ENCODE assay signal across 10 mouse cellular contexts in the genomic region with DNA sequence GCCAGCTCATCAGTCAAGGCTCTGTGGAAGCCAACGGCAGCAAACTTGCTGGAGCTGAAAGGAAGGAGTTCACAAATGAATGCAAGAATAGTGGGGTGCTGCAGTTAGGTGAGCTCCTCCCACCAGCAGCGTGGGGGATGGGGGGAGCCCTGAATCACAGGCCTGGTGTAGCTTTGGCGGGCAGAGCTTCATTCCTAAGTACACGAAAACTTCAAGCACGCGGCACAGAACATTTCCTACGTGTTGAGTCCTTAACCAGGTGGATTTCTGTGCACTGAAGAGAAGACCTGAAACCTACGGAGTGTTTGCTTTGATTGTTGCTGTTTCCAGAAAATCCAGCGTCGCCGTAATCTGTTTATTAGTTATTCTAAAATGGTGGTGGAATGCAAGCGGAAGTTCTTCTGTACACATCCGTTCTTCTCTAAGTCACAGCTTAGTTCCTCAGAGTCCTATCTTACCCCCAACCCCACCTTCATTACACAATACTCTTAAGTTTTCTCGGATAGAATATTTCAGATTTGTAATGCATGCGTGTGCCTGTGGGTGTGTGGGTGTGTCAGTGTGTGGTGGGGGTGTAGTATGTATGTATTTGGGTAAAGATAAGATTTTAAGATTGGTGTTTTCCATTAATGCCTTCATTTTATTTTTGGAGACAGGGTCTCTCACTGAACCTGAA. TPM values are rescaled to one million over a fixed set of nuclear protein-coding genes. Genes with fewer than 3 reads are reported as not detected.
DNase-seq lines count a peak whose midpoint lies in the region; ATAC-seq and TF ChIP-seq lines count a peak whose summit lies in the region.
"Had no signal": no experiment of that assay in that cellular context is flagged by ENCODE, and none has a peak within 500 bp of the region (broad histone marks: within the 10 kb centered on the region; RNA-seq: fewer than 3 reads in every experiment).

No protein-coding gene starts in this region.

- ATAC-seq in kidney, embryonic 14.5 days (ENCODE audit: low FRiP score, low TSS enrichment) = no peak
- no peak for ATAC-seq in forebrain, embryonic 12.5 days (ENCODE audit: low FRiP score)
- no peak for ATAC-seq in limb, embryonic 14.5 days (ENCODE audit: low FRiP score, low read depth)
- ATAC-seq in midbrain, embryonic 16.5 days = no peak
- ATAC-seq in CD4-positive, CD25-positive, alpha-beta regulatory T cell, adult 4 months = no peak
- ATAC-seq in inflammation-experienced regulatory T-cells, adult 6 months = no peak

- peaks cover 12% of the 10 kb centered on the region; the same call in 1 of the 2 replicates for H3K36me3 ChIP-seq in kidney, embryonic 14.5 days (ENCODE audit: control insufficient read depth, insufficient read depth, low read length)
- H3K36me3 ChIP-seq in kidney, adult 2 months (ENCODE audit: control insufficient read depth, insufficient read depth, low read length) = peaks cover 19% of the 10 kb centered on the region
- H3K36me3 ChIP-seq in forebrain, embryonic 12.5 days (replicated peaks) = no peaks in the 10 kb centered on the region
- H3K36me3 ChIP-seq in limb, embryonic 14.5 days (ENCODE audit: control insufficient read depth, insufficient read depth, low read length) = 0 out of 2 replicates have a peak, but pooled peaks cover 4% of the 10 kb centered on the region
- H3K36me3 ChIP-seq in midbrain, embryonic 16.5 days (ENCODE audit: control insufficient read depth, insufficient read depth, low read length) = no peaks in the 10 kb centered on the region

- H3K27ac ChIP-seq in kidney, embryonic 14.5 days (ENCODE audit: low read depth, low read length) = peak overlapping the region; percentile 59; the same call in 1 of the 2 replicates
- no peak overlapping the region for H3K27ac ChIP-seq in kidney, adult 2 months (ENCODE audit: insufficient read depth, low read depth, low read length)
- H3K27ac ChIP-seq in forebrain, embryonic 12.5 days = no peak overlapping the region
- no peak overlapping the region for H3K27ac ChIP-seq in limb, embryonic 14.5 days (replicated peaks; ENCODE audit: low read depth, low read length)
- no peak overlapping the region for H3K27ac ChIP-seq in midbrain, embryonic 16.5 days (ENCODE audit: low read length)

- no peak overlapping the region; the same call in 1 of the 2 replicates for H3K4me3 ChIP-seq in kidney, embryonic 14.5 days (ENCODE audit: low read length)
- H3K4me3 ChIP-seq in kidney, adult 2 months (ENCODE audit: insufficient read depth, low read depth, low read length) = no peak overlapping the region
- no peak overlapping the region; the same call in 1 of the 2 replicates for H3K4me3 ChIP-seq in forebrain, embryonic 12.5 days (replicated peaks)
- H3K4me3 ChIP-seq in limb, embryonic 14.5 days (replicated peaks; ENCODE audit: low read length) = no peak overlapping the region
- H3K4me3 ChIP-seq in midbrain, embryonic 16.5 days (ENCODE audit: low read depth, low read length) = peak overlapping the region; percentile 24

- peak overlapping the region; percentile 27; the same call in 1 of the 2 replicates for H3K4me2 ChIP-seq in kidney, embryonic 14.5 days (replicated peaks; ENCODE audit: low read depth, low read length)
- peak overlapping the region; percentile 35 for H3K4me2 ChIP-seq in forebrain, embryonic 12.5 days
- H3K4me2 ChIP-seq in limb, embryonic 14.5 days (replicated peaks; ENCODE audit: low read depth, low read length, severe bottlenecking) = 0 out of 2 replicates have a peak overlapping the region, but pooled peaks have one; percentile 15
- peak overlapping the region; percentile 52 for H3K4me2 ChIP-seq in midbrain, embryonic 16.5 days (ENCODE audit: low read length)

- 0 out of 2 replicates have a peak overlapping the region, but pooled peaks have one; percentile 23 for H3K9ac ChIP-seq in kidney, embryonic 14.5 days (ENCODE audit: low read depth, low read length)
- H3K9ac ChIP-seq in forebrain, embryonic 12.5 days = peak overlapping the region; percentile 1; the same call in 1 of the 2 replicates
- peak overlapping the region; percentile 25; the same call in 1 of the 2 replicates for H3K9ac ChIP-seq in limb, embryonic 14.5 days (ENCODE audit: low read depth, low read length, severe bottlenecking)
- H3K9ac ChIP-seq in midbrain, embryonic 16.5 days (ENCODE audit: low read depth, low read length) = peak overlapping the region; percentile 54

- H3K9me3 ChIP-seq in kidney, embryonic 14.5 days (ENCODE audit: control insufficient read depth, low read length) = no peaks in the 10 kb centered on the region
- no peaks in the 10 kb centered on the region for H3K9me3 ChIP-seq in forebrain, embryonic 12.5 days
- no peaks in the 10 kb centered on the region for H3K9me3 ChIP-seq in limb, embryonic 14.5 days (ENCODE audit: control insufficient read depth, low read length)
- H3K9me3 ChIP-seq in midbrain, embryonic 16.5 days (replicated peaks; ENCODE audit: control insufficient read depth, low read length, poor library complexity, severe bottlenecking) = no peaks in the 10 kb centered on the region

- TF ChIP-seq CTCF in kidney, adult 2 months (conservative IDR thresholded peaks at IDR 0.05; ENCODE audit: insufficient read depth, insufficient read length, low read depth, low read length) = no peak

- 59% methylated on average over 15 of the region's 15 CpGs for WGBS in kidney, embryonic 14.5 days
- 60% methylated on average over 15 of the region's 15 CpGs for WGBS in kidney, adult 2 months
- WGBS in forebrain, embryonic 12.5 days = 49% methylated on average over 15 of the region's 15 CpGs
- 44% methylated on average over 15 of the region's 15 CpGs for WGBS in limb, embryonic 14.5 days
- 48% methylated on average over 15 of the region's 15 CpGs for WGBS in midbrain, embryonic 16.5 days

- no peaks in the 10 kb centered on the region for H3K4me1 ChIP-seq in kidney, embryonic 14.5 days (ENCODE audit: control insufficient read depth, insufficient read depth, low read length)
- H3K4me1 ChIP-seq in kidney, adult 2 months (ENCODE audit: control insufficient read depth, insufficient read depth, low read length) = no peaks in the 10 kb centered on the region; the same call in 1 of the 2 replicates
- H3K4me1 ChIP-seq in forebrain, embryonic 12.5 days = peaks cover 14% of the 10 kb centered on the region
- no peaks in the 10 kb centered on the region for H3K4me1 ChIP-seq in limb, embryonic 14.5 days (ENCODE audit: control insufficient read depth, insufficient read depth, low read length)
- H3K4me1 ChIP-seq in midbrain, embryonic 16.5 days (ENCODE audit: control insufficient read depth, insufficient read depth, low read length) = peaks cover 11% of the 10 kb centered on the region

- TF ChIP-seq POLR2A in kidney, adult 2 months (IDR thresholded peaks at IDR 0.05; ENCODE audit: low read depth, low read length) = no peak
- no peak for TF ChIP-seq POLR2A in limb, embryonic 14.5 days (IDR thresholded peaks at IDR 0.05; ENCODE audit: borderline replicate concordance, extremely low read depth, insufficient read depth, insufficient read length)

- no peaks in the 10 kb centered on the region for H3K27me3 ChIP-seq in kidney, embryonic 14.5 days (ENCODE audit: control insufficient read depth, insufficient read depth, low read length)
- H3K27me3 ChIP-seq in kidney, adult 2 months (replicated peaks; ENCODE audit: control insufficient read depth, insufficient read depth, low read length) = no peaks in the 10 kb centered on the region
- no peaks in the 10 kb centered on the region; the same call in 1 of the 2 replicates for H3K27me3 ChIP-seq in forebrain, embryonic 12.5 days
- H3K27me3 ChIP-seq in limb, embryonic 14.5 days (ENCODE audit: control insufficient read depth, insufficient read depth, low read length) = no peaks in the 10 kb centered on the region
- H3K27me3 ChIP-seq in midbrain, embryonic 16.5 days (ENCODE audit: control insufficient read depth, insufficient read depth, low read depth, low read length) = no peaks in the 10 kb centered on the region

- DNase-seq in kidney, adult 2 months = no peak
- DNase-seq in limb, embryonic 14.5 days (ENCODE audit: low spot score) = no peak
- DNase-seq in frontal cortex, postnatal 10 days (ENCODE audit: low spot score in 2 of 2) = no peak
- DNase-seq: kidney, adult 8-10 months had no signal

RNA-seq across cellular contexts. Expression of gene Hsd17b11, which starts 18.3 kb away (rescaled TPM):
- polyA plus RNA-seq in kidney, embryonic 14.5 days (2014; fragmentation: Nextera tagmentation; extraction: Ambion mirVana) = 7.3 and 7.9 TPM in 2 replicates
- polyA plus RNA-seq in kidney, adult 2 months (2012; rRNA removed) = 64.4 and 65.2 TPM in 2 replicates
- 1.5 and 1.7 TPM in 2 replicates for polyA plus RNA-seq in forebrain, embryonic 12.5 days (2016; fragmentation: Nextera tagmentation; extraction: Ambion mirVana)
- polyA plus RNA-seq in limb, embryonic 14.5 days (2012; rRNA removed) = 13.7 and 16.2 TPM in 2 replicates
- polyA plus RNA-seq in limb, embryonic 14.5 days (2014; fragmentation: Nextera tagmentation; extraction: Ambion mirVana) = 3.4 and 3.5 TPM in 2 replicates
- polyA plus RNA-seq in midbrain, embryonic 16.5 days (2015; fragmentation: Nextera tagmentation; extraction: Ambion mirVana) = 1.9 and 2.6 TPM in 2 replicates
- polyA plus RNA-seq in CD4-positive, CD25-positive, alpha-beta regulatory T cell, adult 4 months (2017; shearing (Covaris generic)) = 1 to 10 TPM; 4.3 to 5.2 TPM
- polyA plus RNA-seq in inflammation-experienced regulatory T-cells, adult 6 months (2017; shearing (Covaris generic)) = 1 to 10 TPM; 3.5 to 4.9 (median 3.8) TPM

RNA-seq across cellular contexts. Expression of gene Hsd17b13, which starts 26.2 kb away (rescaled TPM):
- polyA plus RNA-seq in kidney, embryonic 14.5 days (2014; fragmentation: Nextera tagmentation; extraction: Ambion mirVana) = 0.23 TPM in 1 of 2 replicates, not detected in the other
- polyA plus RNA-seq in kidney, adult 2 months (2012; rRNA removed) = 0.13 TPM in 1 of 2 replicates, not detected in the other
- polyA plus RNA-seq in forebrain, embryonic 12.5 days (2016; fragmentation: Nextera tagmentation; extraction: Ambion mirVana) = not detected in 2 replicates
- 0.04 and 0.08 TPM in 2 replicates for polyA plus RNA-seq in limb, embryonic 14.5 days (2012; rRNA removed)
- 0.17 TPM in 1 of 2 replicates, not detected in the other for polyA plus RNA-seq in limb, embryonic 14.5 days (2014; fragmentation: Nextera tagmentation; extraction: Ambion mirVana)
- polyA plus RNA-seq in midbrain, embryonic 16.5 days (2015; fragmentation: Nextera tagmentation; extraction: Ambion mirVana) = not detected in 2 replicates
- polyA plus RNA-seq in CD4-positive, CD25-positive, alpha-beta regulatory T cell, adult 4 months (2017; shearing (Covaris generic)) = not detected
- polyA plus RNA-seq in inflammation-experienced regulatory T-cells, adult 6 months (2017; shearing (Covaris generic)) = not detected
- polyA plus RNA-seq: C2C12 had no signal

RNA-seq across cellular contexts. Expression of gene Nudt9, which starts 42.7 kb away (rescaled TPM):
- 57.5 and 58.1 TPM in 2 replicates for polyA plus RNA-seq in kidney, embryonic 14.5 days (2014; fragmentation: Nextera tagmentation; extraction: Ambion mirVana)
- polyA plus RNA-seq in kidney, adult 2 months (2012; rRNA removed) = 59.7 and 63.8 TPM in 2 replicates
- 55.8 and 58.8 TPM in 2 replicates for polyA plus RNA-seq in forebrain, embryonic 12.5 days (2016; fragmentation: Nextera tagmentation; extraction: Ambion mirVana)
- 42.8 and 48.0 TPM in 2 replicates for polyA plus RNA-seq in limb, embryonic 14.5 days (2012; rRNA removed)
- polyA plus RNA-seq in limb, embryonic 14.5 days (2014; fragmentation: Nextera tagmentation; extraction: Ambion mirVana) = 58.6 and 59.9 TPM in 2 replicates
- 59.3 and 60.6 TPM in 2 replicates for polyA plus RNA-seq in midbrain, embryonic 16.5 days (2015; fragmentation: Nextera tagmentation; extraction: Ambion mirVana)
- polyA plus RNA-seq in CD4-positive, CD25-positive, alpha-beta regulatory T cell, adult 4 months (2017; shearing (Covaris generic)) = 10 to 100 TPM; 13.5 to 22.6 TPM
- polyA plus RNA-seq in inflammation-experienced regulatory T-cells, adult 6 months (2017; shearing (Covaris generic)) = 10 to 100 TPM; 14.9 to 17.8 (median 16.2) TPM

Comparison
In these comparisons a context has a peak if more than half of its experiments do, and no peak if none do; other contexts are left out.
1. H3K9ac ChIP-seq: peak in every context shown above with its lines; median percentile 54 in midbrain, embryonic 16.5 days; 25 in limb, embryonic 14.5 days; 23 in kidney, embryonic 14.5 days; 1 in forebrain, embryonic 12.5 days.